Mouse (Mus musculus): ENCODE measurements around the gene Atp12a.

DNA sequence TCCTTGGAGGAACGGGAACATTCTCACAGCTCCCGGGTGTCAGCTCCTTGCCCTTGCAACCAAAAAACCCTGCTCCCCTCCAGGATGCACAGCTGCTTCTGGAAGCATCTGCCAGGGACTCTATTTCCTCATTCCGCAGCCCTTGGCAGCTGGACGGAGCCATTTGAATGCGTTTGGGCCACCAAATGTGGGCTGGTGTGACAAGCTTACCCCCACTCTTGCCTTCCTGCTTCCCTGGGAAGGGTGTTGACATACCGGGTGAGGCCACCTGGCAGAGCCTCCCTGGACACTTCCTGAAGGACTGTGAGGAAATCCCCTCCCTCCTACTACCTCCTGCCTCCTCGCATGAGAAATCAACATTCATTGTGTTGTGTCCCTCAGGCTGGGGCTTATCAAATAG lies 49.3 kb upstream of the Atp12a start:
- no peak for TF ChIP-seq CEBPB (IDR thresholded peaks at IDR 0.05; ENCODE audit: low read depth)
- no peak for TF ChIP-seq CTCF (IDR thresholded peaks at IDR 0.05; ENCODE audit: control insufficient read depth, insufficient read depth, insufficient read length)
- TF ChIP-seq MYOD1 (IDR thresholded peaks at IDR 0.05; ENCODE audit: control insufficient read depth, insufficient read length, low read depth): no peak

All from C2C12 (cell line).